In genomic region chr4:106938506-106939222, GRCm38 (mm10) we compare ENCODE assay signal across 11 mouse cellular contexts. TPM values are rescaled to one million over a fixed set of nuclear protein-coding genes. Genes with fewer than 3 reads are reported as not detected.
DNase-seq lines count a peak whose midpoint lies in the region; ATAC-seq lines count a peak whose summit lies in the region.
"Had no signal": no experiment of that assay in that cellular context is flagged by ENCODE, and none has a peak within 500 bp of the region (broad histone marks: within the 10 kb centered on the region; RNA-seq: fewer than 3 reads in every experiment).

No protein-coding gene starts in this region.

- no peak for DNase-seq in limb, embryonic 10.5 days (ENCODE audit: low spot score)
- peak; percentile 36 for DNase-seq in liver
- DNase-seq in frontal cortex, adult 2 months (ENCODE audit: extremely low spot score in 1 of 2, low spot score in 1 of 2) = no peak
- no peak for DNase-seq in embryo, embryonic 10 days (ENCODE audit: low spot score)
- DNase-seq: right cerebral cortex, postnatal 25 days; thymus, postnatal 36 days had no signal

- no peak for ATAC-seq in limb, embryonic 12.5 days (ENCODE audit: insufficient number of reproducible peaks, insufficient read depth, low FRiP score, low TSS enrichment, low read depth)
- no peak for ATAC-seq in forebrain, embryonic 12.5 days (ENCODE audit: low FRiP score)
- ATAC-seq in neural tube, embryonic 14.5 days (ENCODE audit: low read depth) = no peak; the same call in 1 of the 2 replicates
- no peak for ATAC-seq in granulocyte monocyte progenitor cell, adult 5-6 weeks (replicated peaks; ENCODE audit: poor library complexity, severe bottlenecking)
- ATAC-seq: Patski had no signal

- H3K27me3 ChIP-seq in limb, embryonic 12.5 days = no peaks in the 10 kb centered on the region
- H3K27me3 ChIP-seq in limb, embryonic 10.5 days (ENCODE audit: low read depth, poor library complexity, severe bottlenecking) = no peaks in the 10 kb centered on the region
- H3K27me3 ChIP-seq in forebrain, embryonic 12.5 days = no peaks in the 10 kb centered on the region
- H3K27me3 ChIP-seq in neural tube, embryonic 14.5 days (ENCODE audit: control insufficient read depth, insufficient read depth, low read length) = no peaks in the 10 kb centered on the region
- H3K27me3 ChIP-seq: Patski had no signal

- peak overlapping the region; percentile 8 for H3K27ac ChIP-seq in limb, embryonic 12.5 days
- no peak overlapping the region for H3K27ac ChIP-seq in limb, embryonic 10.5 days
- peak overlapping the region; percentile 94 for H3K27ac ChIP-seq in forebrain, embryonic 12.5 days
- H3K27ac ChIP-seq in neural tube, embryonic 14.5 days (ENCODE audit: low read depth, low read length) = peak overlapping the region; percentile 41; the same call in 1 of the 2 replicates

- peak overlapping the region; percentile 5; the same call in 1 of the 2 replicates for H3K4me2 ChIP-seq in limb, embryonic 12.5 days
- peak overlapping the region; percentile 41 for H3K4me2 ChIP-seq in forebrain, embryonic 12.5 days
- H3K4me2 ChIP-seq in neural tube, embryonic 14.5 days (ENCODE audit: low read depth, low read length) = no peak overlapping the region

- 59% methylated on average over 8 of the region's 8 CpGs for WGBS in limb, embryonic 12.5 days
- WGBS in limb, embryonic 10.5 days = 59% methylated on average over 8 of the region's 8 CpGs
- 54% methylated on average over 8 of the region's 8 CpGs for WGBS in forebrain, embryonic 12.5 days
- WGBS in neural tube, embryonic 14.5 days = 26% methylated on average over 8 of the region's 8 CpGs

- H3K4me1 ChIP-seq in limb, embryonic 12.5 days (replicated peaks) = peaks cover 96% of the 10 kb centered on the region
- H3K4me1 ChIP-seq in limb, embryonic 10.5 days = peaks cover 95% of the 10 kb centered on the region
- H3K4me1 ChIP-seq in forebrain, embryonic 12.5 days = peaks cover 100% of the 10 kb centered on the region
- peaks cover 81% of the 10 kb centered on the region for H3K4me1 ChIP-seq in neural tube, embryonic 14.5 days (ENCODE audit: control insufficient read depth, insufficient read depth, low read length)

- H3K4me3 ChIP-seq in limb, embryonic 12.5 days (replicated peaks) = no peak overlapping the region
- no peak overlapping the region for H3K4me3 ChIP-seq in limb, embryonic 10.5 days
- H3K4me3 ChIP-seq in forebrain, embryonic 12.5 days (replicated peaks) = no peak overlapping the region
- no peak overlapping the region for H3K4me3 ChIP-seq in neural tube, embryonic 14.5 days (ENCODE audit: low read depth, low read length)

- H3K9ac ChIP-seq in limb, embryonic 12.5 days (replicated peaks) = no peak overlapping the region
- H3K9ac ChIP-seq in forebrain, embryonic 12.5 days = peak overlapping the region; percentile 51; the same call in 1 of the 2 replicates
- H3K9ac ChIP-seq in neural tube, embryonic 14.5 days (replicated peaks; ENCODE audit: low read depth, low read length) = no peak overlapping the region

- H3K36me3 ChIP-seq in limb, embryonic 12.5 days = peaks cover 88% of the 10 kb centered on the region
- peaks cover 99% of the 10 kb centered on the region for H3K36me3 ChIP-seq in limb, embryonic 10.5 days
- H3K36me3 ChIP-seq in forebrain, embryonic 12.5 days (replicated peaks) = peaks cover 15% of the 10 kb centered on the region
- peaks cover 8% of the 10 kb centered on the region for H3K36me3 ChIP-seq in neural tube, embryonic 14.5 days (ENCODE audit: control insufficient read depth, insufficient read depth, low read length)

- H3K9me3 ChIP-seq in limb, embryonic 12.5 days = no peaks in the 10 kb centered on the region
- no peaks in the 10 kb centered on the region for H3K9me3 ChIP-seq in limb, embryonic 10.5 days (replicated peaks)
- no peaks in the 10 kb centered on the region for H3K9me3 ChIP-seq in forebrain, embryonic 12.5 days
- no peaks in the 10 kb centered on the region for H3K9me3 ChIP-seq in neural tube, embryonic 14.5 days (ENCODE audit: control insufficient read depth, low read length)

RNA-seq across cellular contexts. Expression of gene Ssbp3, which starts 28.2 kb away (rescaled TPM):
- polyA plus RNA-seq in limb, embryonic 12.5 days (2016; fragmentation: Nextera tagmentation; extraction: Ambion mirVana) = 278 and 295 TPM in 2 replicates
- polyA plus RNA-seq in limb, embryonic 10.5 days (2016; fragmentation: Nextera tagmentation; extraction: Ambion mirVana) = 225 and 250 TPM in 2 replicates
- 198 and 214 TPM in 2 replicates for polyA plus RNA-seq in forebrain, embryonic 12.5 days (2016; fragmentation: Nextera tagmentation; extraction: Ambion mirVana)
- polyA plus RNA-seq in neural tube, embryonic 14.5 days (2014; fragmentation: Nextera tagmentation; extraction: Ambion mirVana) = 106 and 112 TPM in 2 replicates
- total RNA-seq in granulocyte monocyte progenitor cell, adult 5-6 weeks (2014; fragmentation: Nextera tagmentation) = 43.2 and 54.1 TPM in 2 replicates
- total RNA-seq in granulocyte monocyte progenitor cell, adult 5-6 weeks (2017) = 12.9 and 19.2 TPM in 2 replicates
- polyA plus RNA-seq in frontal cortex, adult 2 months (2012; rRNA removed) = 92.7 and 95.6 TPM in 2 replicates
